Mouse (Mus musculus) intestine, embryonic 14.5 days (tissue): Measurements from ENCODE around the gene Hint2. TPM values are rescaled to one million over a fixed set of nuclear protein-coding genes. Genes with fewer than 3 reads are reported as not detected.
A peak's percentile ranks its signal among the peaks of the same experiment; 100 is the strongest.

Experiments used
- ATAC-seq: fragments of 200-750 bp; cut with Nextera tagmentation; replicated peaks from 2 replicates; pipeline ENCODE4 v1.8.0; 2017; ENCODE audit warnings: low read depth, moderate number of reproducible peaks, moderate TSS enrichment, moderate library complexity; ENCODE audit not compliant: low FRiP score, low TSS enrichment
- DNase-seq: peaks from one replicate; pipeline ENCODE4 v3.0.0-alpha.2; 2018; ENCODE audit warnings: low spot score
- H3K27ac ChIP-seq: fragments of 300-500 bp; sonication (generic); 2 replicates; pipeline ENCODE4 v1.5.1; 2014; ENCODE audit warnings: low read depth, mild to moderate bottlenecking, control low read depth
- H3K27me3 ChIP-seq: fragments of 300-500 bp; sonication (generic); replicated peaks from 2 replicates; pipeline ENCODE4 v1.6.1; 2014; ENCODE audit warnings: low read length, control low read depth; ENCODE audit not compliant: control insufficient read depth, insufficient read depth
- H3K36me3 ChIP-seq: fragments of 300-500 bp; sonication (generic); 2 replicates; pipeline ENCODE4 v1.6.1; 2014; ENCODE audit warnings: low read length, control low read depth; ENCODE audit not compliant: control insufficient read depth, insufficient read depth
- H3K4me1 ChIP-seq: fragments of 300-500 bp; sonication (generic); replicated peaks from 2 replicates; pipeline ENCODE4 v1.6.1; 2014; ENCODE audit warnings: low read length, control low read depth, mixed read lengths; ENCODE audit not compliant: control insufficient read depth, insufficient read depth
- H3K4me2 ChIP-seq: fragments of 300-500 bp; sonication (generic); 2 replicates; pipeline ENCODE4 v1.6.1; 2014; ENCODE audit warnings: low read length
- H3K4me3 ChIP-seq: fragments of 300-500 bp; sonication (generic); 2 replicates; pipeline ENCODE4 v1.5.1; 2014; ENCODE audit warnings: low read depth, low read length, control low read depth, mixed read lengths
- H3K9ac ChIP-seq: fragments of 300-500 bp; sonication (generic); 2 replicates; pipeline ENCODE4 v1.6.1; 2014; ENCODE audit warnings: mild to moderate bottlenecking, low read length
- H3K9me3 ChIP-seq: fragments of 300-500 bp; sonication (generic); 2 replicates; pipeline ENCODE4 v1.6.1; 2016; ENCODE audit warnings: low read length, control low read depth; ENCODE audit not compliant: control insufficient read depth
- WGBS: fragments of 180-500 bp; shearing (Covaris S2); extraction: QIAGEN DNeasy Blood & Tissue Kit; methylation state at CpG from one replicate; pipeline ENCODE4 v1.1.7; 2014; 5-methylcytosine and 5-hydroxymethylcytosine counted together
- polyA plus RNA-seq: library from polyadenylated mRNA; unstranded; fragments of >200 nt; fragmentation: Nextera tagmentation; extraction: Ambion mirVana; gene quantifications from 2 replicates; pipeline ENCODE4 v1.2.1, GENCODE M21; 2014

Hint2 gene
- polyA plus RNA-seq, 1 experiment from 2014 or later, result 115 TPM

DNA sequence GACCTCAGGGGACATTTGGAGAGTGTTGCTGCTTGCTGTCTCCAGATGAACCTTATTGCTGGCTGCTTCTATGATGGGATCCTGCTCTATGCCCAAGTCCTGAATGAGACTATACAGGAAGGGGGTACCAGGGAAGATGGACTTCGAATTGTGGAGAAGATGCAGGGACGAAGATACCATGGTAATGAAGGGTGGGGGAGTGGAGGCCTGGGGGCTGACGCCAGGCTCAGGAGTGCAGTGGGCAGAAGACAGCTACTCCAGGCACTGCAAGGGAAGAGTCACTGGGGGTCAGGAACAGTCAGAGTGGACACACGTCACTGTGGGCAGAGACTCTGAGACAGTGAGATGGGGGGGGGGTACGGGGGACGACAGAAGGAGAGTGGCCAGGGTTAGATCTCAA lies 15.8 kb downstream of the Hint2 start:
- no peak for ATAC-seq
- 77% methylated on average over 6 of the region's 6 CpGs for WGBS
- Histone ChIP-seq H3K27me3 (no peaks in the 10 kb centered on the region), H3K9me3 (no peaks in the 10 kb centered on the region), H3K4me3 (no peak overlapping the region), H3K9ac (no peak overlapping the region), H3K4me2 (no peak overlapping the region), H3K36me3 (0 out of 2 replicates have a peak, but pooled peaks cover 4% of the 10 kb centered on the region), H3K27ac (no peak overlapping the region), H3K4me1 (no peaks in the 10 kb centered on the region)
- DNase-seq, result no peak

DNA sequence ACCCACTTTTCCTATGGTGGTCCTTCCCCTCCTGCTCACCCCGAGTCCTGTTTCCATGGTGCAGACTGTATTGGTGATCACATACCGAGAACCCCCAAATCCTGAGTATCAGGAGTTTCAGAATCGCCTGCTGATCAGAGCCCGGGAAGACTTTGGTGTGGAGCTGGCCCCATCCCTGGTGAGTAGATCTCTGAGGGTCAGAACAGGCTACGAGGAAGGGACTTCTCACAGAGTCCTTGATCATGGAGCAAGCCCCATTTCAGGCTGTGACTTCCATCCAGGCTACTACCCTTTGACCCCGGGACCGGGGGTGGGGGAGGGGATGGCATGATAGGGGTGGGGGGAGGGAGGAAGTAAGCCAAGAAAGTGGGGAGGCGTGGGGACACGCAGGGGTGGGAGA lies 16.2 kb downstream of the Hint2 start:
- no peak for DNase-seq
- no peaks in the 10 kb centered on the region for H3K27me3 ChIP-seq
- no peak for ATAC-seq
- H3K4me3 ChIP-seq, result no peak overlapping the region
- 67% methylated on average over 9 of the region's 9 CpGs for WGBS
- no peak overlapping the region for H3K4me2 ChIP-seq
- H3K36me3 ChIP-seq, result 0 out of 2 replicates have a peak, but pooled peaks cover 4% of the 10 kb centered on the region
- no peak overlapping the region for H3K27ac ChIP-seq
- H3K9me3 ChIP-seq, result no peaks in the 10 kb centered on the region
- no peak overlapping the region for H3K9ac ChIP-seq
- no peaks in the 10 kb centered on the region for H3K4me1 ChIP-seq

- Histone ChIP-seq H3K4me3 (no peak overlapping the region), H3K9me3 (no peaks in the 10 kb centered on the region), H3K27ac (no peak overlapping the region), H3K4me1 (peaks cover 14% of the 10 kb centered on the region), H3K36me3 (no peaks in the 10 kb centered on the region), H3K27me3 (no peaks in the 10 kb centered on the region), H3K4me2 (no peak overlapping the region), H3K9ac (no peak overlapping the region)
- ATAC-seq (no peak), DNase-seq (peak; percentile 44)
- 76% methylated on average over 6 of the region's 6 CpGs for WGBS
Measured at GRCm38 (mm10) chr4:43636751-43637150, 19.5 kb downstream of the Hint2 start.

GRCm38 (mm10) chr4:43634621-43635374 lies 21.5 kb downstream of the Hint2 start:
- no peaks in the 10 kb centered on the region for H3K36me3 ChIP-seq
- no peak overlapping the region for H3K4me3 ChIP-seq
- DNase-seq, result peak; percentile 34
- H3K27me3 ChIP-seq, result no peaks in the 10 kb centered on the region
- H3K4me1 ChIP-seq, result peaks cover 24% of the 10 kb centered on the region
- no peak overlapping the region for H3K9ac ChIP-seq
- H3K4me2 ChIP-seq, result no peak overlapping the region
- no peak for ATAC-seq
- no peaks in the 10 kb centered on the region for H3K9me3 ChIP-seq
- WGBS, result 92% methylated on average over 7 of the region's 7 CpGs
- no peak overlapping the region for H3K27ac ChIP-seq

DNA sequence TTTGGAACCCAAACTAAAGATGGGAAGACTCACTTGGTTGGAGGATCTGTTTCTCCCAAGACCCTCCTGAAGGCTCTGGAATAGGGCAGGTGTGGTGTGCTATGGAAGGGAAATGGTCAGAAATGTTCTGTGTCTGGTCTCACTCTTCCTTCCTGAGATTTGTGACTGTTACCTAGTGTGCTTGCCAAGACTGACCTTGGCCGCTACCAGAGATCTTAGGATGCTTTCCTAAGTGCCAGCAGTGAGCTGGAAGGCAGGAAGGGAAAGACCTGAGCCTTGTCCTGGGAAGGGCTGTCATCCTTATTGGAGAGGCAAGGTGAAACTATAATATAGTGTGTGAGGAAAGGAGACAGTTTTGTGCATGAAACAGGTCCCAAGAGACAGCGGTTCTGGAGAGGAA lies 22.5 kb downstream of the Hint2 start:
- DNase-seq (peak; percentile 45), ATAC-seq (no peak)
- H3K36me3 ChIP-seq, result no peaks in the 10 kb centered on the region
- no peak overlapping the region for H3K27ac ChIP-seq
- no peak overlapping the region for H3K4me3 ChIP-seq
- 96% methylated on average over 2 of the region's 2 CpGs for WGBS
- peaks cover 24% of the 10 kb centered on the region for H3K4me1 ChIP-seq
- H3K27me3 ChIP-seq, result no peaks in the 10 kb centered on the region
- H3K9ac ChIP-seq, result no peak overlapping the region
- no peak overlapping the region for H3K4me2 ChIP-seq
- H3K9me3 ChIP-seq, result no peaks in the 10 kb centered on the region

- Histone ChIP-seq H3K4me2 (peak overlapping the region; percentile 84; the same call in 1 of the 2 replicates), H3K27me3 (no peaks in the 10 kb centered on the region), H3K9ac (no peak overlapping the region), H3K36me3 (no peaks in the 10 kb centered on the region), H3K9me3 (no peaks in the 10 kb centered on the region), H3K4me3 (no peak overlapping the region), H3K4me1 (peaks cover 24% of the 10 kb centered on the region), H3K27ac (no peak overlapping the region)
- ATAC-seq (no peak), DNase-seq (no peak)
- WGBS, result 85% methylated on average over 8 of the region's 8 CpGs
Measured at GRCm38 (mm10) chr4:43633296-43633695, 23.0 kb downstream of the Hint2 start.

DNA sequence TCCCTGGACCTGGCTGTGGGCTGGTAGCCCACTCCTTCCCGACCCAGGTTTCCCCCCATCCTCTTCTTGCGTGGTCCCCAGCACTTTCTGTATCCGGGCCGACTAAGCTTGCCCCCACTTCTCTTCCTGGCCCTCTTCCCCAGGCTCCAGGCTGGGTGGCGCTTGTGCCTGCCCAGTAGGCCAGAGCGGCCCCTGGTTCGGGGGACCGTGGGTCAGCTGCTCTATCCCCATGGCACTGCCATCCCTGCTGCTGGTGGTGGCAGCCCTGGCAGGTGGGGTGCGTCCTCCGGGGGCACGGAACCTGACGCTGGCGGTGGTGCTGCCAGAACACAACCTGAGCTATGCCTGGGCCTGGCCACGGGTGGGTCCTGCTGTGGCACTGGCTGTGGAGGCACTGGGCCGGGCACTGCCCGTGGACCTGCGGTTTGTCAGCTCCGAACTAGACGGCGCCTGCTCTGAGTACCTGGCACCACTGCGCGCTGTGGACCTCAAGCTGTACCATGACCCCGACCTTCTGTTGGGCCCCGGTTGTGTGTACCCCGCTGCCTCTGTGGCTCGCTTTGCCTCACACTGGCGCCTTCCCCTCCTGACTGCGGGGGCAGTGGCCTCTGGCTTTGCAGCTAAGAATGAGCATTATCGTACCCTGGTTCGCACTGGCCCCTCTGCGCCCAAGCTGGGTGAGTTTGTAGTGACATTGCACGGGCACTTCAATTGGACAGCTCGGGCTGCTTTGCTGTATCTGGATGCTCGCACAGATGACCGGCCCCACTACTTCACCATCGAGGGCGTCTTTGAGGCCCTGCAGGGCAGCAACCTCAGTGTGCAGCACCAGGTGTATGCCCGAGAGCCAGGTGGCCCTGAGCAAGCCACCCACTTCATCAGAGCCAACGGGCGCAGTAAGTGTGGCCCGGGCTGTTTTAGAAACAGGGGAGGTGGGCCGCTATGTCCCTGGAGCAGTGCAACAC lies 24.0 kb downstream of the Hint2 start:
- DNase-seq, result peak; percentile 49
- Histone ChIP-seq H3K27ac (no peak overlapping the region), H3K4me2 (peak overlapping the region; percentile 84), H3K9me3 (no peaks in the 10 kb centered on the region), H3K36me3 (no peaks in the 10 kb centered on the region), H3K4me3 (peak overlapping the region; percentile 57), H3K9ac (peak overlapping the region; percentile 77), H3K27me3 (no peaks in the 10 kb centered on the region), H3K4me1 (peaks cover 24% of the 10 kb centered on the region)
- 43% methylated on average over 42 of the region's 42 CpGs for WGBS
- peak; percentile 7; the same call in 1 of the 2 replicates for ATAC-seq

- H3K4me1 ChIP-seq, result peaks cover 24% of the 10 kb centered on the region
- DNase-seq, result peak; percentile 78
- peak; percentile 58 for ATAC-seq
- WGBS, result 2% methylated on average over 50 of the region's 70 CpGs
- no peaks in the 10 kb centered on the region for H3K27me3 ChIP-seq
- peak within 1 kb of the TSS; percentile 84 for H3K4me2 ChIP-seq
- 0 out of 2 replicates have a peak, but pooled peaks cover under 1% of the 10 kb centered on the region for H3K9me3 ChIP-seq
- H3K4me3 ChIP-seq, result peak within 1 kb of the TSS; percentile 57
- H3K27ac ChIP-seq, result peak within 1 kb of the TSS; percentile 39
- peak within 1 kb of the TSS; percentile 77 for H3K9ac ChIP-seq
- no peaks in the 10 kb centered on the region for H3K36me3 ChIP-seq
Measured at GRCm38 (mm10) chr4:43631046-43631955, 25.0 kb downstream of the Hint2 start, which contains the start of gene Npr2. TSS of gene Npr2 (plus strand) at chr4:43631935.
